Mouse (Mus musculus) MEL (cell line): Measurements from ENCODE around the gene Gnas. TPM values are rescaled to one million over a fixed set of nuclear protein-coding genes. Genes with fewer than 3 reads are reported as not detected.

Source experiments
- DNase-seq: peaks from one replicate; pipeline ENCODE4 v3.0.0; 2011; ENCODE audit warnings: low read depth, low spot score
- H3K27ac ChIP-seq: 2 replicates; pipeline ENCODE4 v1.5.1; 2012; ENCODE audit warnings: low read depth, mild to moderate bottlenecking, control low read depth, low read length, moderate library complexity; ENCODE audit not compliant: control insufficient read depth
- H3K27me3 ChIP-seq, 2 experiments: fragments of 150-350 bp in 1 of 2; sonication (generic) in 1 of 2; 2 replicates each; pipeline ENCODE4 v1.6.1; 2012; ENCODE audit warnings: low read length in 2 of 2, mild to moderate bottlenecking in 2 of 2, improper control_type of control experiment in 1 of 2, moderate library complexity in 1 of 2; ENCODE audit not compliant: insufficient read depth in 2 of 2, control insufficient read depth in 1 of 2
- H3K36me3 ChIP-seq, 2 experiments: 2 replicates each; pipeline ENCODE4 v1.6.1; 2012 to 2014; ENCODE audit warnings: low read length in 2 of 2, improper control_type of control experiment in 1 of 2, inconsistent platforms in 1 of 2, mild to moderate bottlenecking in 1 of 2; ENCODE audit not compliant: insufficient read depth in 2 of 2, control insufficient read depth in 1 of 2
- H3K4me1 ChIP-seq, 2 experiments: fragments of 150-350 bp in 1 of 2; sonication (generic) in 1 of 2; 2 replicates each; pipeline ENCODE4 v1.6.1; 2012; ENCODE audit warnings: low read length in 2 of 2, improper control_type of control experiment in 1 of 2, mild to moderate bottlenecking in 1 of 2; ENCODE audit not compliant: insufficient read depth in 2 of 2, control insufficient read depth in 1 of 2
- H3K4me3 ChIP-seq, 2 experiments: fragments of 150-350 bp in 1 of 2; sonication (generic) in 1 of 2; 2 replicates each; pipeline ENCODE4 v1.5.1; 2012; ENCODE audit warnings: low read depth in 2 of 2, low read length in 2 of 2, mild to moderate bottlenecking in 2 of 2, moderate library complexity in 2 of 2, control low read depth in 1 of 2, improper control_type of control experiment in 1 of 2; ENCODE audit not compliant: control insufficient read depth in 1 of 2, insufficient read depth in 1 of 2
- H3K79me2 ChIP-seq: 2 replicates; pipeline ENCODE4 v1.6.1; 2012; ENCODE audit warnings: mild to moderate bottlenecking, low read length, moderate library complexity; ENCODE audit not compliant: control insufficient read depth, poor library complexity, insufficient read depth
- H3K9ac ChIP-seq: 2 replicates; pipeline ENCODE4 v1.6.1; 2012; ENCODE audit warnings: low read depth, mild to moderate bottlenecking, control low read depth, low read length, moderate library complexity; ENCODE audit not compliant: control insufficient read depth, poor library complexity, severe bottlenecking
- H3K9me3 ChIP-seq: fragments of 150-350 bp; sonication (generic); replicated peaks from 2 replicates; pipeline ENCODE4 v1.6.1; 2012; ENCODE audit warnings: mild to moderate bottlenecking, low read length, improper control_type of control experiment, moderate library complexity; ENCODE audit not compliant: insufficient read depth
- BHLHE40 ChIP-seq: IDR thresholded peaks from 2 replicates; pipeline ENCODE4 v1.6.1; 2012; ENCODE audit warnings: low read depth, mild to moderate bottlenecking, inconsistent platforms, low read length, improper control_type of control experiment, borderline replicate concordance
- CHD1 ChIP-seq: IDR thresholded peaks from 2 replicates; pipeline ENCODE4 v1.6.1; 2012; ENCODE audit warnings: low read depth, mild to moderate bottlenecking, inconsistent platforms, low read length, improper control_type of control experiment
- CHD2 ChIP-seq: IDR thresholded peaks from 2 replicates; pipeline ENCODE4 v1.6.1; 2011; ENCODE audit warnings: low read length, improper control_type of control experiment
- EP300 ChIP-seq, 2 experiments: IDR thresholded peaks; 2 replicates each; pipeline ENCODE4 v1.6.1; 2011; ENCODE audit warnings: improper control_type of control experiment in 2 of 2, low read length in 2 of 2, low read depth in 1 of 2, mild to moderate bottlenecking in 1 of 2
- GABPA ChIP-seq: IDR thresholded peaks from 2 replicates; pipeline ENCODE4 v1.6.1; 2012; ENCODE audit warnings: low read depth, mild to moderate bottlenecking, inconsistent platforms, low read length, improper control_type of control experiment, moderate library complexity
- GATA1 ChIP-seq: IDR thresholded peaks from 2 replicates; pipeline ENCODE4 v1.6.1; 2011; ENCODE audit warnings: low read depth, low read length, improper control_type of control experiment
- KAT2A ChIP-seq: conservative IDR thresholded peaks from 2 replicates; pipeline ENCODE4 v1.6.1; 2012; ENCODE audit warnings: low read depth, low read length, improper control_type of control experiment, inconsistent platforms
- MAFK ChIP-seq: IDR thresholded peaks from 2 replicates; pipeline ENCODE4 v1.6.1; 2011; ENCODE audit warnings: low read depth, mild to moderate bottlenecking, low read length, improper control_type of control experiment, borderline replicate concordance
- MXI1 ChIP-seq: IDR thresholded peaks from 2 replicates; pipeline ENCODE4 v1.6.1; 2011; ENCODE audit warnings: mild to moderate bottlenecking, low read depth, low read length, improper control_type of control experiment
- MYC ChIP-seq: IDR thresholded peaks from 2 replicates; pipeline ENCODE4 v1.6.1; 2011; ENCODE audit warnings: low read depth, mild to moderate bottlenecking, low read length, improper control_type of control experiment, moderate library complexity
- NELFE ChIP-seq: IDR thresholded peaks from 2 replicates; pipeline ENCODE4 v1.6.1; 2011; ENCODE audit warnings: low read depth, low read length, improper control_type of control experiment
- NRF1 ChIP-seq: IDR thresholded peaks from 2 replicates; pipeline ENCODE4 v1.6.1; 2014; ENCODE audit warnings: low read depth, mild to moderate bottlenecking, inconsistent platforms, low read length, improper control_type of control experiment, moderate library complexity; ENCODE audit not compliant: poor library complexity, insufficient read depth, severe bottlenecking
- POLR2AphosphoS5 ChIP-seq: IDR thresholded peaks from 2 replicates; pipeline ENCODE4 v1.6.1; 2012; ENCODE audit warnings: low read depth, borderline replicate concordance, mild to moderate bottlenecking, inconsistent platforms, low read length, moderate library complexity, mixed read lengths
- RCOR1 ChIP-seq: IDR thresholded peaks from 2 replicates; pipeline ENCODE4 v1.6.1; 2012; ENCODE audit warnings: low read depth, mild to moderate bottlenecking, inconsistent platforms, low read length, improper control_type of control experiment
- SIN3A ChIP-seq: IDR thresholded peaks from 2 replicates; pipeline ENCODE4 v1.6.1; 2012; ENCODE audit warnings: low read length, improper control_type of control experiment, inconsistent platforms
- TCF12 ChIP-seq: IDR thresholded peaks from 2 replicates; pipeline ENCODE4 v1.6.1; 2014; ENCODE audit warnings: low read depth, mild to moderate bottlenecking, inconsistent platforms, low read length, improper control_type of control experiment, moderate library complexity
- UBTF ChIP-seq: IDR thresholded peaks from 2 replicates; pipeline ENCODE4 v1.6.1; 2012; ENCODE audit warnings: low read depth, mild to moderate bottlenecking, inconsistent platforms, low read length, improper control_type of control experiment, moderate library complexity, borderline replicate concordance; ENCODE audit not compliant: insufficient read depth
- USF1 ChIP-seq: IDR thresholded peaks from 2 replicates; pipeline ENCODE4 v1.6.1; 2014; ENCODE audit warnings: low read depth, mild to moderate bottlenecking, inconsistent platforms, low read length, improper control_type of control experiment, moderate library complexity
- USF2 ChIP-seq, 2 experiments: IDR thresholded peaks; 2 replicates each; pipeline ENCODE4 v1.6.1; 2011 to 2012; ENCODE audit warnings: improper control_type of control experiment in 2 of 2, low read length in 2 of 2, borderline replicate concordance in 1 of 2, inconsistent platforms in 1 of 2, low read depth in 1 of 2, mild to moderate bottlenecking in 1 of 2; ENCODE audit not compliant: insufficient read depth in 1 of 2
- ZKSCAN1 ChIP-seq: IDR thresholded peaks from 2 replicates; pipeline ENCODE4 v1.6.1; 2012; ENCODE audit warnings: low read depth, mild to moderate bottlenecking, inconsistent platforms, low read length, improper control_type of control experiment, moderate library complexity
- polyA plus RNA-seq, 2 experiments: library from polyadenylated mRNA; stranded (reverse) in 1 of 2; unstranded in 1 of 2; fragments of >175 nt in 1 of 2; fragments of >200 nt in 1 of 2; gene quantifications; 2 replicates each; pipeline versions ENCODE4 v1.2.1 to v1.2.4; 2012; ENCODE audit warnings: low replicate concordance in 2 of 2, low read depth in 1 of 2; ENCODE audit not compliant: insufficient read length in 2 of 2, insufficient read depth in 1 of 2, missing spikeins in 1 of 2
- total RNA-seq: library from RNA; depleted of rRNA; stranded (reverse); fragments of 300-350 nt; gene quantifications from 2 replicates; pipeline ENCODE4 v1.2.3, GENCODE M21; 2012

The Gnas gene
- total and polyA plus RNA-seq, 3 experiments, result 273 to 447 (median 383) TPM

- no peak overlapping the region for H3K4me3 ChIP-seq
- DNase-seq, result no peak
- TF ChIP-seq MYC, result no peak
- TF ChIP-seq CHD1, result no peak
- no peak for TF ChIP-seq GABPA
- TF ChIP-seq UBTF, result no peak
- no peak for TF ChIP-seq MXI1
- TF ChIP-seq ZKSCAN1, result no peak
- no peak for TF ChIP-seq NRF1
- no peak for TF ChIP-seq CHD2
- no peak for TF ChIP-seq TCF12
- no peaks in the 10 kb centered on the region for H3K79me2 ChIP-seq
- H3K4me1 ChIP-seq, result no peaks in the 10 kb centered on the region
- no peak overlapping the region for H3K27ac ChIP-seq
- H3K9me3 ChIP-seq, result no peaks in the 10 kb centered on the region
- H3K27me3 ChIP-seq, result no peaks in the 10 kb centered on the region
- H3K36me3 ChIP-seq, result no peaks in the 10 kb centered on the region
- H3K9ac ChIP-seq, result no peak overlapping the region
Observed at GRCm38 (mm10) chr2:174300666-174301065, 16.5 kb downstream of the Gnas start.

GRCm38 (mm10) chr2:174302526-174302925 lies 18.4 kb downstream of the Gnas start:
- Histone ChIP-seq H3K27me3 (no peaks in the 10 kb centered on the region), H3K4me3 (no peak overlapping the region), H3K4me1 (no peaks in the 10 kb centered on the region), H3K9me3 (no peaks in the 10 kb centered on the region), H3K9ac (no peak overlapping the region), H3K79me2 (no peaks in the 10 kb centered on the region), H3K36me3 (no peaks in the 10 kb centered on the region), H3K27ac (no peak overlapping the region)
- DNase-seq, result no peak
- TF ChIP-seq POLR2AphosphoS5, result no peak
- no peak for TF ChIP-seq USF1
- no peak for TF ChIP-seq MAFK
- no peak for TF ChIP-seq EP300 (IDR thresholded peaks at IDR 0.05; ENCODE audit: low read depth in 1 of 2, low read length in 2 of 2)

- Histone ChIP-seq H3K4me1 (no peaks in the 10 kb centered on the region), H3K79me2 (no peaks in the 10 kb centered on the region), H3K9ac (no peak overlapping the region), H3K27ac (no peak overlapping the region), H3K36me3 (no peaks in the 10 kb centered on the region), H3K27me3 (no peaks in the 10 kb centered on the region)
- no peak for DNase-seq
- TF ChIP-seq POLR2AphosphoS5 (no peak), KAT2A (no peak), NELFE (no peak), GATA1 (no peak), BHLHE40 (no peak), USF2 (IDR thresholded peaks at IDR 0.05; ENCODE audit: borderline replicate concordance in 1 of 2, insufficient read depth in 1 of 2, low read depth in 1 of 2, low read length in 2 of 2) (no peak), GABPA (no peak), RCOR1 (no peak), SIN3A (no peak), UBTF (no peak)
- TF ChIP-seq, all 39 proteins: peak for 0
- H3K9me3 ChIP-seq, result no peaks in the 10 kb centered on the region
- no peak overlapping the region for H3K4me3 ChIP-seq
Observed at GRCm38 (mm10) chr2:174305646-174306045, 21.5 kb downstream of the Gnas start.
